Mouse (Mus musculus): Measurements from ENCODE around the gene 1700013G24Rik.
"Not testable (repeated sequence)": the region's sequence is repeated elsewhere in the genome, so short reads cannot be mapped to it uniquely, and the experiment has no call there.

1700013G24Rik gene

GRCm38 (mm10) chr4:137453234-137453767, at the start of gene 1700013G24Rik:
TSS of gene 1700013G24Rik (plus strand) at chr4:137453284.
- no peak for DNase-seq (ENCODE audit: low spot score in 2 of 2)

- no peak for DNase-seq (ENCODE audit: low spot score in 2 of 2)
Measured at GRCm38 (mm10) chr4:137405571-137405970, 47.5 kb upstream of the 1700013G24Rik start.

DNA sequence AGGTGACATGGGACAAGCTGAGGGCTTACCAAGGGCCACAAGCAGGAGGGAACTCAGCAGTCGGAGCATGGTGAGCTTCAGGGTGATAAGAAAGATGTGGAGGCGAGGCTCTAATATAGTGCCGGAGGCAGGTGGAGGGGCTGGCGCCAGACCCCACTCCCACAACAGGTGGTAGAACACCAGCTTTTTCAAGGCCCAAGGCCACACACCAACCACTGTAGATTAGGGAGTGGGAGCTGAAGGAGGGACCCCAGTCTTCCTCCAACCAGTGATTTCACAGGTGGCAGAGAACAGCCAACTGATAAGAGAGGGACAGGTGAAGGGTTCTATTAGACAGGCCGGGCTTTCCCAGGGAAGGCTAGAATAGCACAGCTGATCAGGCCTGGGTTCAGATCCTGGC, 43.4 kb upstream of the 1700013G24Rik start, which contains the start of gene Cela3a:
Gene Cela3a, minus strand, starts transcription at position 101 of the 400 bp plus-strand sequence.
- DNase-seq (ENCODE audit: low spot score in 2 of 2), result no peak

- DNase-seq (ENCODE audit: low spot score in 2 of 2), result not testable (repeated sequence)
Measured at GRCm38 (mm10) chr4:137412185-137412709, 40.8 kb upstream of the 1700013G24Rik start.

GRCm38 (mm10) chr4:137414936-137415335, 38.1 kb upstream of the 1700013G24Rik start:
- DNase-seq (ENCODE audit: low spot score in 2 of 2), result no peak

GRCm38 (mm10) chr4:137417712-137418564, 35.1 kb upstream of the 1700013G24Rik start:
- DNase-seq (ENCODE audit: low spot score in 2 of 2), result no peak

- no peak for DNase-seq (ENCODE audit: low spot score in 2 of 2)
Measured at GRCm38 (mm10) chr4:137430502-137430901, 22.6 kb upstream of the 1700013G24Rik start, which contains the start of gene Cela3b. TSS of gene Cela3b (minus strand) at chr4:137430540.

DNA sequence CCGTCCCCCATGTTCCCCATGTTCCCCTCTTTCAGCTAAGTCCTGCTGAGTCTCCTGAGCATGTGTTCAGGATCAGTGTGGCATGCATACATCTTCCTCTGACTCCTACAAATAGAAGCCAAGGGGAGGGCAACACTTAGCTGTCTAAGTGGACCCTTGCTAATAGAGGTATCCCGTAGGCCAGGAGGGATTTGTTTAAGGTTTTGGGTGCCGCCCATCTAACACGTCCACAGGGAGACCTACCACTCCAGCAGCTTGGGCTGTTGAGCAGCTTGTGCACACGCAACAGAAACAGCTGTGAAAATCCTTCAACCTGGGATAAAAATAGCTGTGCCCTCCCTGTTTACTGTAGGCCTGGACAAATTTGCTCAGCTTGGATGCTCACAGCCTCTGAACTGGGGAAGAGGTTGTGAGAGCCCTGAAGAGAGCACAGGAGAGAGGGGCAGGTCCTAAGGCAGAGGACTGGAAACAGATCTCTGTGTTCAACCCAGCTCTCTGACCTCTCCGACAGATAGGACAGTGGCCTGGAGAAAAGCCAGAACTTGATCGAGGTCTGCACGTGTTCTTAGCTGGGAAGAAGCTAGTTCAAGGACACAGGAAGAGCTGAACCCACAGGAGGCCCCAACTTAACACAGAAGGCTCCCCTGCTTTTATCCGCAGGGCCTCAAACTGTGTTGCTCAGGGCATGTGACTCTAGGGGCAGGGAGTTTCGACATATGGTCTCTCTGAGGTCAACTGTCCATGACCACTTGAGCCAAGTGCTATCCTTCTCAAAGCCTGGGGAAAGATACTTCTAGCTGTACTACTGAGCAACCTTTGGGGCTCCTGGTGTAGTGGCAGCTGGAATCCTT, 20.2 kb upstream of the 1700013G24Rik start:
- DNase-seq (ENCODE audit: low spot score in 2 of 2), result not testable (repeated sequence)

- no peak for DNase-seq (ENCODE audit: low spot score in 2 of 2)
Measured at GRCm38 (mm10) chr4:137436979-137437669, 16.0 kb upstream of the 1700013G24Rik start.

- DNase-seq (ENCODE audit: low spot score in 2 of 2), result no peak
Measured at GRCm38 (mm10) chr4:137438842-137439241, 14.2 kb upstream of the 1700013G24Rik start.

DNA sequence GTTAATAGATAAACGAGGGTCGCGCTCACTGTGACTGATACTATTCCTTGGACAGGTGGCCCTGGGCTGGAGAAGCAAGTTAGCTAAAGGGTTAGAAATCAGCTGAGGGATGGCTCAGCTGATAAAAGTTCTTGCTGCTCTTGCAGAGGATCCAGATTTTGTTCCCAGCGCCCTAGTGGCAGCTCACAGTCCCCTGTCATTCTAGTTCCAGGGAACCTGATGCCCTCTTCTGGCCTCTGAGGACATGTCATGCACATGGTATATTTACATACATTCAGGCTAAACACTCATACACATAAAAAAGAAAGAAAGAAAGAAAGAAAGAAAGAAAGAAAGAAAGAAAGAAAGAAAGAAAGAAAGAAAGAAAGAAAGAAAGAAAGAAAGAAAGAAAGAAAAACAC, 11.8 kb upstream of the 1700013G24Rik start:
- no peak for DNase-seq (ENCODE audit: low spot score in 2 of 2)

DNA sequence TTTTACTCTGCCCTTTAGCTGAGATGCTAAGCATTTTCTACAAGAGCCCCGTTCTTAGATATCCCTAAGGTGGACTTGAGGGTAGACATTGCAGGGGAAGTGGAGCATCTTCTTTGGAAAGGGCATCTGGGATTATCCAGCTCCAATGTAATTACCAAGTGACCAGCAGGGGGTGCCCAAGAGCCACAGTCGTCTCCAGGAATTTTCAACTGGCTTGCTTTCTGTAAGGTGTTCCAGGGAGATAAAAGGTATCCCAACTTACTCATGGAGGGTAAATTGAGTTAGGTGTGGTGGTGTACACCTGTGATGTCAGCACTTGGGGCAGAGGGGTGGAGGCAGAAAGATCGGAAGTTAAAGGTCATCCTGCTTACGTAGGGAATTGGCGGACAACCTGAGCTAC, 9.5 kb upstream of the 1700013G24Rik start:
- DNase-seq (ENCODE audit: low spot score in 2 of 2), result peak in 1 of 2 experiments; percentile 79

GRCm38 (mm10) chr4:137445881-137446280, 7.2 kb upstream of the 1700013G24Rik start:
- no peak for DNase-seq (ENCODE audit: low spot score in 2 of 2)

DNA sequence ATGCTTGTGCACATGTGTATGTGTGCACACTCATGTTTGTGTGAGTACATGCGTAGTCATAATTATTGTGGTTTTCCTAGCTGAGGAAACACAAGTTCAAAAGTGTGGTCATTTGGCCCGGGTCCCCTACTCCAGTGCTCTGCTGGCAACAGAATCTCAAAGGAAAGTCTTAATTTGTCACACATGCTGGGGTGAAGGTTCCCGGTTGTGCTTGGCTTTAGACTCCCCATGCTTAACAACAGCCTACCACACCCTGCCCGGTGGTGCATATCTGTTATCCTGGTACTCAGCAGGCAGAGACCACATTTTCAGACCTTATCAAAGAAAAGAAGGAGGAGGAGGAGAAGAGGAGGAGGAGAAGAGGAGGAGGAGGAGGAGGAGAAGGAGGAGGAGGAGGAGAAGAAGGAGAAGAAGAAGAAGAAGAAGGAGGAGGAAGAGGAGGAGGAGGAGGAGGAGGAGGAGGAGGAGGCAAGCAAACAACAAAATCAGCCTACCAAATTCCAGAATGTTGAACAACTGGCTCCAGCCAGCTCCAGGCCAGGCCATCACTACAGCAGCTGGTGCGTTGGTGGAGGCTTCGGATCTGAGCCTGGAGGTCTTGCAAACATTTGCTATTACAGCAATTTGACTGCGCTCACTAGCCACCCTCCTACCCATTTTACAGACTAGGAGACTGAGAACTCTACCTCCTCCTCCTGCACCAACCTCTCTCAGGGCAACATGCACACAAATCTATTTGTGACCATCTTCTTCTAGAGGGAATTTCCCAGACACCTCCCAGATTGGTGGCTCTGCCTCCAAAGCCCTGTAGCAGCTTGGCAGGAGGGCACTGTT, 5.5 kb upstream of the 1700013G24Rik start:
- no peak for DNase-seq (ENCODE audit: low spot score in 2 of 2)

GRCm38 (mm10) chr4:137448197-137448596, 4.9 kb upstream of the 1700013G24Rik start:
- peak in 1 of 2 experiments; percentile 60 for DNase-seq (ENCODE audit: low spot score in 2 of 2)

DNA sequence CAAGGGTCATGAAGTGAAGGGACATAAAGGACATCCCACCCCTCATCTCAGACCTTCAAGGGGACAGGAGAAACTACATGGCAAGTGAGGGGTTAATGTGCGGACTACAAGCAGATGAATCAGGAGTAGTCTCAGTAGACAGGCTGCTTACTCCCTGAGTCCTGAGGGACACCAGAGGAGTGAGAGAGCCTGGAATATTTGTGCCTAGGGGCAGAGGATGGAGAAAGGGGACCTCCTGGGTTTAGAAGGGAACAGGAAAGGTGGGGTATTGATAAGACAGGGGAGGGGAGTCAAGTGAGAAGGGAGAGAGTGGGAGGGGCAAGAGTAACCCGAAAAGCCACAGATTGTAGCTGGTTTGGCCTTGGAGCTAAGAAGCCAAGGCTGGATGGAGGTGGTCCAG, 4.4 kb upstream of the 1700013G24Rik start:
- DNase-seq (ENCODE audit: low spot score in 2 of 2), result no peak

DNA sequence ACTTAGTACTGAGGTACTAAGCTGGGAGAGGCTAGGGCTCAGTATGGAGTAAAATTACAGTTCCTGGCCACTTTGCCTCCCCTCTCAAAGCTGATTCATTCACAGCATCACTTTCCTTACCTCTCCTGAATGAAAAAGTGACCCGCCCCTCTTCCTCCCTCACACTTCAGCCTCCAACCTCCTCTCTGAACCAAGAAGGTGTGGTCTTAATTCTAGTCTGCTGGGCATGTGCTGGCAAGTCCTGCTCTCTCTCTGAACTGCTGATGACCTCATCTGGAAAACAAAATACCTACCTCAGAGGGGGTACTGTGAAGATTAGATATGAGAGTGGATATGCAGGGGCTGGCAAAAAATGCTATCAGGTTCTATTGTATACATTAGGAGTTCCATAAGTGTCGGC, 4.0 kb upstream of the 1700013G24Rik start:
- DNase-seq (ENCODE audit: low spot score in 2 of 2), result no peak

DNA sequence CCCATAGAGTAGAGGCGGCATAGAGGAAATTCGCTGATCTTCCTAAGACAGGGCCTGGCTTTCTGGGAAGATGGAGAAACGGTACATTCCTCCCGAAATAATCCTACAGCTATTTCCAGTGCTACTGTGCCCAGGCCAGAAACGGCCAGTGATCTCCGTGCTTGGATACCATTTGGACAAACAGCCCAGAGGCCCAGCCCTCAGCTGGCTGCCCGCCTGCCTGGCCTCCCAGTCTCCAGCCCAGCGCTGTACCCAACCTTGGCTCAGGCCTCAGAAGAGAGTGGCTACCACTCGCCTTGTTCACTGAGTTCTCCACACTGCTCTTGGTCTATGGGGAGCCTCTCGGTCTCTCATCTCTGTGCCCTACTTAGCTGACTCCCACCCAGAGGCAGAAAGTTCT, 3.4 kb upstream of the 1700013G24Rik start:
- DNase-seq (ENCODE audit: low spot score in 2 of 2), result no peak

GRCm38 (mm10) chr4:137452190-137452589, 894 bp upstream of the 1700013G24Rik start:
- DNase-seq (ENCODE audit: low spot score in 2 of 2), result no peak

- DNase-seq (ENCODE audit: low spot score in 2 of 2), result no peak
Measured at GRCm38 (mm10) chr4:137454582-137454981, 1.5 kb downstream of the 1700013G24Rik start.

Data from urinary bladder, postnatal 4 days (tissue).